Mouse (Mus musculus): ENCODE results near the gene Tmem28. TPM values are rescaled to one million over a fixed set of nuclear protein-coding genes. Genes with fewer than 3 reads are reported as not detected.

The Tmem28 gene
- polyA plus RNA-seq, 1 experiment from 2014 or later, result 0.11 TPM

GRCm38 (mm10) chrX:99872228-99872627, 51.4 kb downstream of the Tmem28 start:
- Histone ChIP-seq H3K27me3 (replicated peaks; ENCODE audit: control insufficient read depth, insufficient read depth, low read length) (no peaks in the 10 kb centered on the region; the same call in 1 of the 2 replicates), H3K36me3 (ENCODE audit: control insufficient read depth, insufficient read depth, low read length) (no peaks in the 10 kb centered on the region), H3K4me1 (replicated peaks; ENCODE audit: control insufficient read depth, insufficient read depth, low read length) (no peaks in the 10 kb centered on the region), H3K9me3 (ENCODE audit: control insufficient read depth, low read length) (no peaks in the 10 kb centered on the region), H3K4me2 (ENCODE audit: low read length) (no peak overlapping the region), H3K9ac (ENCODE audit: low read length) (no peak overlapping the region), H3K27ac (ENCODE audit: low read depth) (no peak overlapping the region), H3K4me3 (ENCODE audit: low read depth, low read length) (no peak overlapping the region)
- 63% methylated on average over 4 of the region's 4 CpGs for WGBS
- DNase-seq (ENCODE audit: low spot score) (no peak), ATAC-seq (replicated peaks; ENCODE audit: low FRiP score, low TSS enrichment, low read depth) (no peak)

DNA sequence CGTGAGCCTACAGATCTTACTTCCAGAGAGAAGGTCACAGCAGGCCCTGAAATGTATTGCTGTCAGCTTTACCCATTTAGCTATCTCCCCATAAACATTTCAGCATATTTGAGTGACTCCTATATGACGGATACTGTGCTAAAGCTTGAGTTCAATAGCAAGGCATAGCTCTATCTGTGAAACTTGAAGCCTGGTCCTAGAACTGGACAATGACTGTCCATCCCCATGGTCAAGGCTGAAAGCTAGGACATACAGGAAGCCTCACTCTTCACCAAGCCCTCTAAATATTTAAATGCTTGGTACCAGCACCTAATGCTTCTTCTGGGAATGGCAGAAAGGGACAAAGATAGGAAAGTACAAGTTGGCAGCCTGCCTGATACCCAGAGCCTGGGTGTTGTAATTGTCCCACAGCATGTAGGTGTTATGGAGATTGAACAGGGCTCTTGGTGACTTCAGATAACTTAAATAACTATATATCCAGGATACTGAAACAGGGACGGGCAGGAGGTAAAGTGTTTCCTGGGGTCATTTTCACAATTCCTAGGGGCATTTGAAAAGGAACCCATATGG, 51.9 kb downstream of the Tmem28 start:
- DNase-seq (ENCODE audit: low spot score), result no peak
- no peak overlapping the region for H3K4me2 ChIP-seq (ENCODE audit: low read length)
- no peak overlapping the region for H3K9ac ChIP-seq (ENCODE audit: low read length)
- H3K27me3 ChIP-seq (replicated peaks; ENCODE audit: control insufficient read depth, insufficient read depth, low read length), result peaks cover 3% of the 10 kb centered on the region; the same call in 1 of the 2 replicates
- no peaks in the 10 kb centered on the region for H3K36me3 ChIP-seq (ENCODE audit: control insufficient read depth, insufficient read depth, low read length)
- WGBS, result 61% methylated on average over 3 of the region's 3 CpGs
- H3K4me3 ChIP-seq (ENCODE audit: low read depth, low read length), result no peak overlapping the region
- H3K27ac ChIP-seq (ENCODE audit: low read depth), result no peak overlapping the region
- no peaks in the 10 kb centered on the region for H3K9me3 ChIP-seq (ENCODE audit: control insufficient read depth, low read length)
- ATAC-seq (replicated peaks; ENCODE audit: low FRiP score, low TSS enrichment, low read depth), result no peak
- H3K4me1 ChIP-seq (replicated peaks; ENCODE audit: control insufficient read depth, insufficient read depth, low read length), result no peaks in the 10 kb centered on the region

GRCm38 (mm10) chrX:99873259-99873919, 52.6 kb downstream of the Tmem28 start:
- H3K27ac ChIP-seq (ENCODE audit: low read depth), result no peak overlapping the region
- ATAC-seq (replicated peaks; ENCODE audit: low FRiP score, low TSS enrichment, low read depth), result no peak
- WGBS, result 68% methylated on average over 2 of the region's 2 CpGs

DNA sequence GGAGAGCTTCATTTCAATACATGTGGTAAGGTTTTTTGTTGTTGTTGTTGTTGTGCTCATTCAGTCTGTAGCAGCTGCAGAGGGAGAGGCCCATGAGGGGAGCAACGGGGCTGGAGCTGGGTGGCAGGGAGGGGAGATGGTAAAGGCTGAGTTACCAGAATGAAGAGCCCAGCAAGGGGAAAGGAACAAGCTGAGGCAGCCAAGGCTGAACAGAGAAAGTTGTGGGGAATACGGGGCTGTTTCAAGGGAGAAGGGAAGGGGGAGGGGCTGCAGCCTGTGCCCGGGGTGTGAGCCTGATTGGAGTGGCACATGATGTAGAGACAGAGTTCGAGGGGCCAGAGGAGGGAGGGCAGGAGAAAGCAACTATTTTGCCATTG, 53.1 kb downstream of the Tmem28 start:
- Histone ChIP-seq H3K4me2 (ENCODE audit: low read length) (no peak overlapping the region), H3K4me3 (ENCODE audit: low read depth, low read length) (no peak overlapping the region), H3K9ac (ENCODE audit: low read length) (no peak overlapping the region), H3K27me3 (replicated peaks; ENCODE audit: control insufficient read depth, insufficient read depth, low read length) (peaks cover 3% of the 10 kb centered on the region; the same call in 1 of the 2 replicates), H3K36me3 (ENCODE audit: control insufficient read depth, insufficient read depth, low read length) (no peaks in the 10 kb centered on the region), H3K4me1 (replicated peaks; ENCODE audit: control insufficient read depth, insufficient read depth, low read length) (no peaks in the 10 kb centered on the region), H3K27ac (ENCODE audit: low read depth) (no peak overlapping the region), H3K9me3 (ENCODE audit: control insufficient read depth, low read length) (no peaks in the 10 kb centered on the region)
- DNase-seq (ENCODE audit: low spot score), result no peak
- no peak for ATAC-seq (replicated peaks; ENCODE audit: low FRiP score, low TSS enrichment, low read depth)
- WGBS, result 36% methylated on average over 4 of the region's 4 CpGs

More at GRCm38 (mm10) chrX:99873259-99873919, 52.6 kb downstream of the Tmem28 start:
- Histone ChIP-seq H3K4me1 (replicated peaks; ENCODE audit: control insufficient read depth, insufficient read depth, low read length) (no peaks in the 10 kb centered on the region), H3K36me3 (ENCODE audit: control insufficient read depth, insufficient read depth, low read length) (no peaks in the 10 kb centered on the region), H3K4me3 (ENCODE audit: low read depth, low read length) (no peak overlapping the region), H3K9ac (ENCODE audit: low read length) (no peak overlapping the region), H3K27me3 (replicated peaks; ENCODE audit: control insufficient read depth, insufficient read depth, low read length) (peaks cover 3% of the 10 kb centered on the region; the same call in 1 of the 2 replicates), H3K4me2 (ENCODE audit: low read length) (no peak overlapping the region), H3K9me3 (ENCODE audit: control insufficient read depth, low read length) (no peaks in the 10 kb centered on the region)
- DNase-seq (ENCODE audit: low spot score), result no peak

DNA sequence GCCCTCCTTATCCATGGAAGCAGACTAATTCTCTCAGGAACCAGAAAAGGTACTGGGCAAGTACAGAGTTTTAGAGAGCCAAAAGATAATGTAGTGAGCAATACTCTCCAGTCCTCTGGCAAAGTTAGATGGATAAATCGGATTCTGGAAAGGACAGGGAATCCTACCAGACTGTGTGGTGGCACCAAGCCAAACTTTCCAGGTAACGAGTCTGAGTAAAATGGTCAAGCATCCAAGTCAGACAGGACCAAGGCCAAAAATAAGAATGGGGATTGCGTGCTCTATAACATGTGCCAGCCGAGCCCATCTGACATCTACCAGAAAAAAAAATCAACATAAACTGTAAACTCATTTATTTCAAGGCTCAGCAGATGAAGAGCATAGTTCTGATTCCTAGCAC, 56.0 kb downstream of the Tmem28 start:
- no peak overlapping the region for H3K9ac ChIP-seq (ENCODE audit: low read length)
- no peak overlapping the region for H3K4me2 ChIP-seq (ENCODE audit: low read length)
- H3K4me1 ChIP-seq (replicated peaks; ENCODE audit: control insufficient read depth, insufficient read depth, low read length), result no peaks in the 10 kb centered on the region
- H3K27ac ChIP-seq (ENCODE audit: low read depth), result no peak overlapping the region
- H3K9me3 ChIP-seq (ENCODE audit: control insufficient read depth, low read length), result no peaks in the 10 kb centered on the region
- 89% methylated on average over 4 of the region's 4 CpGs for WGBS
- H3K27me3 ChIP-seq (replicated peaks; ENCODE audit: control insufficient read depth, insufficient read depth, low read length), result peaks cover 3% of the 10 kb centered on the region; the same call in 1 of the 2 replicates
- H3K4me3 ChIP-seq (ENCODE audit: low read depth, low read length), result no peak overlapping the region
- DNase-seq (ENCODE audit: low spot score) (no peak), ATAC-seq (replicated peaks; ENCODE audit: low FRiP score, low TSS enrichment, low read depth) (no peak)
- no peaks in the 10 kb centered on the region for H3K36me3 ChIP-seq (ENCODE audit: control insufficient read depth, insufficient read depth, low read length)

DNA sequence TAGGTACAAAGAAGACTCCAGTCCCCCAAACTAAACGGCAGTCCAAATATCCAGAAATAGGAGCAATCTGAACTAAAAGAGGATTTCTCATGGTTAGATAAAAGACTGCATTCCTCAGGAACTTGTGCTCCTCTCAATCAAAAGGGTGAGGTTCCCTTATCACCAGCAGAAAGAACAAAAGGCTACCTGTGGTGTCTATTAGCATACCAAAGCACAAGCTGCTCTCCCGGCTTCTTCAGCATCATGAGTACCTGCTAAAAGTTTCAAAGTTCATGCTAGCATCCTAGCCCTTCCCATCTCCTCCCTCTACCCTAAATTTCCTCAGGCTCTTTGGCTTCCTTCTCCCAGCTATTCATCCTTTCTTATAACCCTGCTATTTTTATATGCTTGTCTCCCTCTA, 62.6 kb downstream of the Tmem28 start:
- H3K9ac ChIP-seq (ENCODE audit: low read length), result no peak overlapping the region
- H3K4me1 ChIP-seq (replicated peaks; ENCODE audit: control insufficient read depth, insufficient read depth, low read length), result no peaks in the 10 kb centered on the region
- H3K4me2 ChIP-seq (ENCODE audit: low read length), result no peak overlapping the region
- WGBS, result 58% methylated on average over 2 of the region's 2 CpGs
- no peaks in the 10 kb centered on the region for H3K36me3 ChIP-seq (ENCODE audit: control insufficient read depth, insufficient read depth, low read length)
- DNase-seq (ENCODE audit: low spot score), result no peak
- 0 out of 2 replicates have a peak, but pooled peaks cover 4% of the 10 kb centered on the region for H3K27me3 ChIP-seq (replicated peaks; ENCODE audit: control insufficient read depth, insufficient read depth, low read length)
- no peak for ATAC-seq (replicated peaks; ENCODE audit: low FRiP score, low TSS enrichment, low read depth)
- H3K9me3 ChIP-seq (ENCODE audit: control insufficient read depth, low read length), result no peaks in the 10 kb centered on the region
- H3K4me3 ChIP-seq (ENCODE audit: low read depth, low read length), result no peak overlapping the region
- H3K27ac ChIP-seq (ENCODE audit: low read depth), result no peak overlapping the region

Other genes starting within 250 kb of the Tmem28 start
- gene Eda, start 154.6 kb downstream of the Tmem28 start, polyA plus RNA-seq (2014; fragmentation: Nextera tagmentation; extraction: Ambion mirVana), result 1.5 TPM in 2 replicates